Comparison of ENCODE assay signal across 8 mouse cellular contexts in genomic region chr7:24133425-24133995, GRCm38 (mm10). TPM values are rescaled to one million over a fixed set of nuclear protein-coding genes. Genes with fewer than 3 reads are reported as not detected.
A peak's percentile ranks its signal among the peaks of the same experiment; 100 is the strongest.
DNase-seq lines count a peak whose midpoint lies in the region; ATAC-seq and TF ChIP-seq lines count a peak whose summit lies in the region.

No protein-coding gene starts in this region.

- no peak for TF ChIP-seq EP300 in liver, postnatal 0 days (IDR thresholded peaks at IDR 0.05; ENCODE audit: low read depth)

- H3K9me3 ChIP-seq in G1E (replicated peaks): no peaks in the 10 kb centered on the region
- no peaks in the 10 kb centered on the region for H3K9me3 ChIP-seq in forebrain, postnatal 0 days (ENCODE audit: low read length)
- H3K9me3 ChIP-seq in liver, postnatal 0 days (ENCODE audit: low read length): no peaks in the 10 kb centered on the region

- 16% methylated on average over 6 of the region's 6 CpGs for WGBS in kidney, adult 2 months
- 16% methylated on average over 6 of the region's 6 CpGs for WGBS in forebrain, postnatal 0 days
- WGBS in liver, postnatal 0 days (ENCODE audit: insufficient replicate concordance): 17% methylated on average over 6 of the region's 6 CpGs

- no peak for ATAC-seq in G1E (ENCODE audit: extremely low read depth, insufficient number of reproducible peaks, low FRiP score, poor library complexity, severe bottlenecking)
- peak; percentile 57 for ATAC-seq in forebrain, postnatal 0 days
- peak; percentile 22 for ATAC-seq in liver, postnatal 0 days

- TF ChIP-seq POLR2A in kidney, adult 2 months (IDR thresholded peaks at IDR 0.05; ENCODE audit: low read depth, low read length): no peak

- peak overlapping the region; percentile 81 for H3K4me2 ChIP-seq in forebrain, postnatal 0 days (ENCODE audit: low read depth)
- peak overlapping the region; percentile 88 for H3K4me2 ChIP-seq in liver, postnatal 0 days (ENCODE audit: low read depth, low read length)

- H3K36me3 ChIP-seq in kidney, adult 2 months (ENCODE audit: control insufficient read depth, insufficient read depth, low read length): no peaks in the 10 kb centered on the region
- peaks cover 27% of the 10 kb centered on the region for H3K36me3 ChIP-seq in G1E (replicated peaks)
- peaks cover 7% of the 10 kb centered on the region for H3K36me3 ChIP-seq in forebrain, postnatal 0 days (ENCODE audit: insufficient read depth)
- H3K36me3 ChIP-seq in liver, postnatal 0 days (replicated peaks; ENCODE audit: insufficient read depth, low read length): peaks cover 10% of the 10 kb centered on the region; the same call in 1 of the 2 replicates

- TF ChIP-seq CTCF in kidney, adult 2 months (conservative IDR thresholded peaks at IDR 0.05; ENCODE audit: insufficient read depth, insufficient read length, low read depth, low read length): no peak
- TF ChIP-seq CTCF in G1E (IDR thresholded peaks at IDR 0.05; ENCODE audit: low read depth, low read length): no peak
- no peak for TF ChIP-seq CTCF in forebrain, postnatal 0 days (IDR thresholded peaks at IDR 0.05; ENCODE audit: low read depth)
- TF ChIP-seq CTCF in liver, postnatal 0 days (IDR thresholded peaks at IDR 0.05; ENCODE audit: low read depth): no peak

- peak overlapping the region; percentile 82 for H3K4me3 ChIP-seq in kidney, adult 2 months (ENCODE audit: insufficient read depth, low read depth, low read length)
- peak overlapping the region; percentile 76 for H3K4me3 ChIP-seq in G1E (ENCODE audit: low read depth, low read length)
- H3K4me3 ChIP-seq in forebrain, postnatal 0 days (ENCODE audit: low read depth, low read length): peak overlapping the region; percentile 81
- peak overlapping the region; percentile 75 for H3K4me3 ChIP-seq in liver, postnatal 0 days (ENCODE audit: low read depth, low read length)

- H3K27me3 ChIP-seq in kidney, adult 2 months (replicated peaks; ENCODE audit: control insufficient read depth, insufficient read depth, low read length): no peaks in the 10 kb centered on the region
- no peaks in the 10 kb centered on the region for H3K27me3 ChIP-seq in G1E (ENCODE audit: insufficient read depth, low read length)
- no peaks in the 10 kb centered on the region for H3K27me3 ChIP-seq in forebrain, postnatal 0 days (ENCODE audit: insufficient read depth, low read length)
- H3K27me3 ChIP-seq in liver, postnatal 0 days (ENCODE audit: insufficient read depth, low read length): no peaks in the 10 kb centered on the region

- no peak overlapping the region for H3K27ac ChIP-seq in kidney, adult 2 months (ENCODE audit: insufficient read depth, low read depth, low read length)
- peak overlapping the region; percentile 81 for H3K27ac ChIP-seq in forebrain, postnatal 0 days (ENCODE audit: low read depth, low read length)
- H3K27ac ChIP-seq in liver, postnatal 0 days (ENCODE audit: low read depth): no peak overlapping the region

- peaks cover 6% of the 10 kb centered on the region; the same call in 1 of the 2 replicates for H3K4me1 ChIP-seq in kidney, adult 2 months (ENCODE audit: control insufficient read depth, insufficient read depth, low read length)
- H3K4me1 ChIP-seq in G1E (ENCODE audit: insufficient read depth, low read depth, low read length): peaks cover 13% of the 10 kb centered on the region
- peaks cover 9% of the 10 kb centered on the region for H3K4me1 ChIP-seq in forebrain, postnatal 0 days (ENCODE audit: insufficient read depth)
- H3K4me1 ChIP-seq in liver, postnatal 0 days (ENCODE audit: insufficient read depth): peaks cover 12% of the 10 kb centered on the region

- DNase-seq in kidney, adult 2 months: no peak
- no peak for DNase-seq in kidney, postnatal 4 days
- DNase-seq in G1E (ENCODE audit: low spot score): no peak
- no peak for DNase-seq in forebrain, postnatal 0 days
- no peak for DNase-seq in liver, postnatal 0 days
- no peak for DNase-seq in thymus, postnatal 36 days
- no peak for DNase-seq in urinary bladder, postnatal 4 days (ENCODE audit: low spot score in 2 of 2)
- DNase-seq in layer of hippocampus, adult 9-10 months (ENCODE audit: low spot score): no peak

- peak overlapping the region; percentile 77 for H3K9ac ChIP-seq in forebrain, postnatal 0 days
- peak overlapping the region; percentile 84 for H3K9ac ChIP-seq in liver, postnatal 0 days (replicated peaks)

RNA-seq across cellular contexts. Expression of gene Zfp235, which starts 0.5 kb away (rescaled TPM):
- 5.6 and 6.6 TPM in 2 replicates for polyA plus RNA-seq in kidney, adult 2 months (2012; rRNA removed)
- total RNA-seq in G1E (2014; fragmentation: Nextera tagmentation): 12.7 and 16.6 TPM in 2 replicates
- total RNA-seq in G1E (2017): 6.6 and 7.9 TPM in 2 replicates
- polyA plus RNA-seq in G1E (2012): 0.99 and 1.5 TPM in 2 replicates
- 26.3 and 31.2 TPM in 2 replicates for total RNA-seq in forebrain, postnatal 0 days (2014; rRNA removed)
- polyA plus RNA-seq in forebrain, postnatal 0 days (2015; fragmentation: Nextera tagmentation; extraction: Ambion mirVana): 19.1 and 20.4 TPM in 2 replicates
- 2.8 and 3.3 TPM in 2 replicates for polyA plus RNA-seq in liver, postnatal 0 days (2015; fragmentation: Nextera tagmentation; extraction: Ambion mirVana)

RNA-seq across cellular contexts. Expression of gene Zfp112, which starts 21.4 kb away (rescaled TPM):
- polyA plus RNA-seq in kidney, adult 2 months (2012; rRNA removed): 1.3 and 1.4 TPM in 2 replicates
- total RNA-seq in G1E (2014; fragmentation: Nextera tagmentation) (1.0 TPM in 1 of 2 replicates, not detected in the other), G1E (2017) (0.22 and 0.46 TPM in 2 replicates)
- polyA plus RNA-seq in G1E (2012): 0.05 and 0.11 TPM in 2 replicates
- total RNA-seq in forebrain, postnatal 0 days (2014; rRNA removed): 7.5 and 12.2 TPM in 2 replicates
- polyA plus RNA-seq in forebrain, postnatal 0 days (2015; fragmentation: Nextera tagmentation; extraction: Ambion mirVana): 3.7 and 4.7 TPM in 2 replicates
- 0.76 and 0.86 TPM in 2 replicates for polyA plus RNA-seq in liver, postnatal 0 days (2015; fragmentation: Nextera tagmentation; extraction: Ambion mirVana)

RNA-seq across cellular contexts. Expression of gene Zfp114, which starts 41.4 kb away (rescaled TPM):
- 0.30 and 0.60 TPM in 2 replicates for polyA plus RNA-seq in kidney, adult 2 months (2012; rRNA removed)
- total RNA-seq in G1E (2014; fragmentation: Nextera tagmentation): not detected in 2 replicates
- total RNA-seq in G1E (2017): 0.05 TPM in 1 of 2 replicates, not detected in the other
- polyA plus RNA-seq in G1E (2012): not detected in 2 replicates
- 5.2 and 8.4 TPM in 2 replicates for total RNA-seq in forebrain, postnatal 0 days (2014; rRNA removed)
- 2.8 and 4.3 TPM in 2 replicates for polyA plus RNA-seq in forebrain, postnatal 0 days (2015; fragmentation: Nextera tagmentation; extraction: Ambion mirVana)
- polyA plus RNA-seq in liver, postnatal 0 days (2015; fragmentation: Nextera tagmentation; extraction: Ambion mirVana): 0.13 and 0.19 TPM in 2 replicates

RNA-seq across cellular contexts. Expression of gene Zfp180, which starts 51.8 kb away (rescaled TPM):
- 13.4 and 13.8 TPM in 2 replicates for polyA plus RNA-seq in kidney, adult 2 months (2012; rRNA removed)
- total RNA-seq in G1E (2014; fragmentation: Nextera tagmentation) (18.7 and 19.2 TPM in 2 replicates), G1E (2017) (13.9 and 16.1 TPM in 2 replicates)
- 16.0 and 16.2 TPM in 2 replicates for polyA plus RNA-seq in G1E (2012)
- total RNA-seq in forebrain, postnatal 0 days (2014; rRNA removed): 38.2 and 44.0 TPM in 2 replicates
- polyA plus RNA-seq in forebrain, postnatal 0 days (2015; fragmentation: Nextera tagmentation; extraction: Ambion mirVana): 19.0 and 23.9 TPM in 2 replicates
- polyA plus RNA-seq in liver, postnatal 0 days (2015; fragmentation: Nextera tagmentation; extraction: Ambion mirVana): 3.2 and 4.0 TPM in 2 replicates
